Mouse (Mus musculus) forebrain, embryonic 16.5 days (tissue): ENCODE results near the gene Efcab14. TPM values are rescaled to one million over a fixed set of nuclear protein-coding genes. Genes with fewer than 3 reads are reported as not detected.

ENCODE experiments used
- ATAC-seq: fragments of 200-750 bp; cut with Nextera tagmentation; 2 replicates; pipeline ENCODE4 v1.8.0; 2017; ENCODE audit warnings: mild to moderate bottlenecking, moderate library complexity
- H3K27ac ChIP-seq: fragments of 300-500 bp; sonication (generic); 2 replicates; pipeline ENCODE4 v1.5.1; 2014; ENCODE audit warnings: low read length, control low read depth
- H3K27me3 ChIP-seq: fragments of 300-500 bp; sonication (generic); replicated peaks from 2 replicates; pipeline ENCODE4 v1.6.1; 2014; ENCODE audit warnings: low read length; ENCODE audit not compliant: control insufficient read depth, insufficient read depth
- H3K36me3 ChIP-seq: fragments of 300-500 bp; sonication (generic); 2 replicates; pipeline ENCODE4 v1.6.1; 2014; ENCODE audit not compliant: control insufficient read depth, insufficient read depth
- H3K4me1 ChIP-seq: fragments of 300-500 bp; sonication (generic); replicated peaks from 2 replicates; pipeline ENCODE4 v1.6.1; 2014; ENCODE audit warnings: low read length; ENCODE audit not compliant: control insufficient read depth, insufficient read depth
- H3K4me2 ChIP-seq: fragments of 300-500 bp; sonication (generic); 2 replicates; pipeline ENCODE4 v1.6.1; 2014; ENCODE audit warnings: mild to moderate bottlenecking, low read length, control low read depth
- H3K4me3 ChIP-seq: fragments of 300-500 bp; sonication (generic); replicated peaks from 2 replicates; pipeline ENCODE4 v1.5.1; 2014; ENCODE audit warnings: mild to moderate bottlenecking, low read length, control low read depth
- H3K9ac ChIP-seq: fragments of 300-500 bp; sonication (generic); replicated peaks from 2 replicates; pipeline ENCODE4 v1.6.1; 2014; ENCODE audit warnings: low read depth, low read length, control low read depth
- H3K9me3 ChIP-seq: fragments of 300-500 bp; sonication (generic); 2 replicates; pipeline ENCODE4 v1.6.1; 2016; ENCODE audit warnings: low read length; ENCODE audit not compliant: control insufficient read depth
- WGBS: fragments of 180-500 bp; shearing (Covaris S2); extraction: QIAGEN DNeasy Blood & Tissue Kit; methylation state at CpG from one replicate; pipeline ENCODE4 v1.1.7; 2014; 5-methylcytosine and 5-hydroxymethylcytosine counted together
- polyA plus RNA-seq: library from polyadenylated mRNA; unstranded; fragments of >200 nt; fragmentation: Nextera tagmentation; extraction: Ambion mirVana; gene quantifications from 2 replicates; pipeline ENCODE4 v1.2.1, GENCODE M21; 2015

Gene Efcab14
- polyA plus RNA-seq, 1 experiment from 2014 or later = 20.7 TPM

GRCm38 (mm10) chr4:115734867-115735266 lies 2.7 kb upstream of the Efcab14 start:
- no peak for ATAC-seq

GRCm38 (mm10) chr4:115738481-115738985 lies 989 bp downstream of the Efcab14 start:
- Histone ChIP-seq H3K36me3 (peaks cover 10% of the 10 kb centered on the region; the same call in 1 of the 2 replicates), H3K4me2 (peak overlapping the region; percentile 91), H3K27me3 (0 out of 2 replicates have a peak, but pooled peaks cover 2% of the 10 kb centered on the region), H3K4me1 (peaks cover 16% of the 10 kb centered on the region), H3K9ac (peak overlapping the region; percentile 89), H3K9me3 (no peaks in the 10 kb centered on the region), H3K4me3 (peak overlapping the region; percentile 83), H3K27ac (no peak overlapping the region)
- 39% methylated on average over 13 of the region's 13 CpGs for WGBS
- ATAC-seq = no peak

More at GRCm38 (mm10) chr4:115734867-115735266, 2.7 kb upstream of the Efcab14 start:
- Histone ChIP-seq H3K9ac (no peak overlapping the region), H3K4me2 (no peak overlapping the region), H3K4me1 (peaks cover 16% of the 10 kb centered on the region), H3K27me3 (0 out of 2 replicates have a peak, but pooled peaks cover 5% of the 10 kb centered on the region), H3K36me3 (no peaks in the 10 kb centered on the region), H3K27ac (no peak overlapping the region), H3K4me3 (no peak overlapping the region), H3K9me3 (no peaks in the 10 kb centered on the region)
- 62% methylated on average over 4 of the region's 4 CpGs for WGBS

- H3K4me2 ChIP-seq = no peak overlapping the region
- no peak for ATAC-seq
- H3K4me3 ChIP-seq = no peak overlapping the region
- peaks cover 15% of the 10 kb centered on the region; the same call in 1 of the 2 replicates for H3K36me3 ChIP-seq
- H3K9me3 ChIP-seq = no peaks in the 10 kb centered on the region
- H3K27me3 ChIP-seq = no peaks in the 10 kb centered on the region
- H3K27ac ChIP-seq = no peak overlapping the region
- H3K4me1 ChIP-seq = peaks cover 16% of the 10 kb centered on the region
- H3K9ac ChIP-seq = no peak overlapping the region
Observed at GRCm38 (mm10) chr4:115742658-115743057, 5.1 kb downstream of the Efcab14 start.

GRCm38 (mm10) chr4:115743096-115743495 lies 5.6 kb downstream of the Efcab14 start:
- Histone ChIP-seq H3K36me3 (peaks cover 15% of the 10 kb centered on the region; the same call in 1 of the 2 replicates), H3K9ac (no peak overlapping the region), H3K27me3 (no peaks in the 10 kb centered on the region), H3K4me1 (peaks cover 16% of the 10 kb centered on the region), H3K9me3 (no peaks in the 10 kb centered on the region), H3K4me2 (no peak overlapping the region), H3K27ac (no peak overlapping the region), H3K4me3 (no peak overlapping the region)
- 87% methylated on average over 4 of the region's 4 CpGs for WGBS
- ATAC-seq = no peak

- H3K4me3 ChIP-seq = no peak overlapping the region
- H3K9me3 ChIP-seq = no peaks in the 10 kb centered on the region
- ATAC-seq = no peak
- no peak overlapping the region for H3K4me2 ChIP-seq
- no peak overlapping the region for H3K9ac ChIP-seq
- WGBS = 56% methylated on average over 1 of the region's 1 CpGs
- H3K27me3 ChIP-seq = no peaks in the 10 kb centered on the region
- no peak overlapping the region for H3K27ac ChIP-seq
- H3K4me1 ChIP-seq = no peaks in the 10 kb centered on the region
- peaks cover 15% of the 10 kb centered on the region; the same call in 1 of the 2 replicates for H3K36me3 ChIP-seq
Observed at GRCm38 (mm10) chr4:115748181-115748580, 10.6 kb downstream of the Efcab14 start.

- H3K27me3 ChIP-seq = no peaks in the 10 kb centered on the region
- H3K4me3 ChIP-seq = no peak overlapping the region
- H3K27ac ChIP-seq = no peak overlapping the region
- ATAC-seq = no peak
- peaks cover 18% of the 10 kb centered on the region for H3K36me3 ChIP-seq
- no peaks in the 10 kb centered on the region for H3K4me1 ChIP-seq
- WGBS = 96% methylated on average over 1 of the region's 1 CpGs
- no peaks in the 10 kb centered on the region for H3K9me3 ChIP-seq
- no peak overlapping the region for H3K9ac ChIP-seq
- no peak overlapping the region for H3K4me2 ChIP-seq
Observed at GRCm38 (mm10) chr4:115749336-115749735, 11.8 kb downstream of the Efcab14 start.

GRCm38 (mm10) chr4:115754101-115754500 lies 16.6 kb downstream of the Efcab14 start:
- no peak for ATAC-seq
- H3K9me3 ChIP-seq = no peaks in the 10 kb centered on the region
- no peaks in the 10 kb centered on the region for H3K4me1 ChIP-seq
- H3K9ac ChIP-seq = no peak overlapping the region
- no peak overlapping the region for H3K4me2 ChIP-seq
- WGBS = 98% methylated on average over 3 of the region's 3 CpGs
- no peaks in the 10 kb centered on the region for H3K27me3 ChIP-seq
- H3K36me3 ChIP-seq = peaks cover 15% of the 10 kb centered on the region
- no peak overlapping the region for H3K4me3 ChIP-seq
- no peak overlapping the region for H3K27ac ChIP-seq

GRCm38 (mm10) chr4:115754851-115755250 lies 17.3 kb downstream of the Efcab14 start:
- 100% methylated on average over 1 of the region's 1 CpGs for WGBS
- Histone ChIP-seq H3K4me3 (no peak overlapping the region), H3K9me3 (no peaks in the 10 kb centered on the region), H3K4me1 (no peaks in the 10 kb centered on the region), H3K27ac (no peak overlapping the region), H3K27me3 (no peaks in the 10 kb centered on the region), H3K4me2 (no peak overlapping the region), H3K36me3 (peaks cover 12% of the 10 kb centered on the region), H3K9ac (no peak overlapping the region)
- no peak for ATAC-seq

- no peak overlapping the region for H3K9ac ChIP-seq
- H3K9me3 ChIP-seq = no peaks in the 10 kb centered on the region
- H3K4me3 ChIP-seq = no peak overlapping the region
- 30% methylated on average over 3 of the region's 3 CpGs for WGBS
- peaks cover 24% of the 10 kb centered on the region for H3K36me3 ChIP-seq
- H3K27me3 ChIP-seq = no peaks in the 10 kb centered on the region
- no peak overlapping the region for H3K4me2 ChIP-seq
- ATAC-seq = no peak
- H3K27ac ChIP-seq = no peak overlapping the region
- H3K4me1 ChIP-seq = no peaks in the 10 kb centered on the region
Observed at GRCm38 (mm10) chr4:115761206-115761605, 23.7 kb downstream of the Efcab14 start.

- no peaks in the 10 kb centered on the region for H3K27me3 ChIP-seq
- H3K36me3 ChIP-seq = peaks cover 25% of the 10 kb centered on the region
- H3K4me3 ChIP-seq = no peak overlapping the region
- no peaks in the 10 kb centered on the region for H3K9me3 ChIP-seq
- no peak overlapping the region for H3K27ac ChIP-seq
- WGBS = 84% methylated on average over 11 of the region's 11 CpGs
- H3K4me2 ChIP-seq = no peak overlapping the region
- no peak for ATAC-seq
- no peaks in the 10 kb centered on the region for H3K4me1 ChIP-seq
- H3K9ac ChIP-seq = no peak overlapping the region
Observed at GRCm38 (mm10) chr4:115764581-115764980, 27.0 kb downstream of the Efcab14 start.
